Mouse (Mus musculus) T-helper 17 cell (primary cell): ENCODE data around the gene Lrp1.

ENCODE experiments used
- in situ Hi-C, 2 experiments: fragments of 300-600 bp; cut with MboI, MseI; formaldehyde crosslinking; loops; 1 replicate in 1 of 2; 2 replicates in 1 of 2; pipeline ENCODE4 v1.15.1; 2025; ENCODE audit warnings: high pct_unique_total_duplicates in 2 of 2

Lrp1 gene

DNA sequence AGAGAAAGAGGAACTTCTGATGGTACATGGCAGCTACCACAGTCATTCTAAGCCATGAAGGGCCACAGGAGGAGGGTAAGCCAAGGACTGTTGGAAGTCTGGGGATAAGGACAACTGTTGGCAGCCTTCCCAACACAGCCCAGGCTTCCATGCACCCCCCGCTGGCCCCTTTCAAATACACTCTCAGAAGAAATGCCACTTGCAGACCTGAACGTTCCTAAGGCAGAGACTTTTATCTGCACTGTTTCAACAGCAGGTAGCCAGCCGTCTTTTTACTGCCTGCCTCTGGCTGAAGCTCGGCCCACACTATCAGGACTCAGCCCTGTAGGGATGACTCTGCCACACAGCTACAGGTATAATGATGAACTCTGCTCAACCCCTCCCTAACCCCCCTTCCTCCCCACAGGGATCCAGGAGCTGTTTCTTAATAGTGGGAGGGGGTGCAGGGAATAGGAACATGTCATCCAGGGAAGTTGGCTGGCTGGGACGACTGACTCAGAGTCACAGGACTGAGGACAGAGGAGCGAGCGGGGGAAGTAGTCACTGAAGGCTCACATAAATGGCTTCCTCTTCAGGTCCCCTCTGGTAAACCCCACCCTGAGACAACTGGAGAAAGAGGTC is 24.5 kb downstream of the Lrp1 start:
- in situ Hi-C loops = no loop called here

DNA sequence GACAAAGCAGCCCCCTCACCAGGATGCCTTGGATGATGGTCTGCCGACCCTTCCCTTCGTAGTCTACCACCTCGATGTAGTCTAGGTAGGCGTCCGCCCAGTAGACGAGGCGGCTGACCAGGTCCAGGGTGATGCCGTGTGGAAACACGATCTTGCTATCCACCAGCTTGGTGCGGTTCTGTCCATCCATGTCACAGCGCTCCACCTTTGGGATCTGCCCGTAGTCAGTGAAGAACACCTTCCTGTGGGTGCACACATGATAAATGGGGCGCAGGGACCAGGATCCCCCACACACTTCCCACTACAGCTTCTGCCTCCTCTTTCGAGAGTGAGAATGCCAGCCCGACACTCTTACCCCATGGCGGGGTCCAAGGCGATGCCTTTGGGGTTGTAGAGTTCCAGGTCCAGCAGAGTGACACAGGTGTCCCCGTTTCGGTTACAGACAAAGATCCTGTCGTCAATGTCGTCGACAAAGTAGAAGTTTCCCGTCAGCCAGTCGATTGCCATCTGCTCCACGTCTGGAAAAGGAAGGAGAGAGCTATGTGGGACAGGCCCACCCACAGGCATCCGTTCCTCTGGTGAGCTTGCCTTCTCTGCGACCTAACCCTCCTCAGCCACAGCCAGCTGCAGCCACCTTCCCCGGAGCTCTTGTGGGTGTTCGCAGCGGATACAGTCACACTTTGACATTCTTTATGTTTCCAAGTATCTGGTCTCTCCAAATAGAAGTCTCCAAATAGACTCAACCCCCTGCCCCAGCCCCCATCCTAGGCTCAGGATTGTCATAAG is 25.8 kb downstream of the Lrp1 start:
- in situ Hi-C loops = no loop called here

DNA sequence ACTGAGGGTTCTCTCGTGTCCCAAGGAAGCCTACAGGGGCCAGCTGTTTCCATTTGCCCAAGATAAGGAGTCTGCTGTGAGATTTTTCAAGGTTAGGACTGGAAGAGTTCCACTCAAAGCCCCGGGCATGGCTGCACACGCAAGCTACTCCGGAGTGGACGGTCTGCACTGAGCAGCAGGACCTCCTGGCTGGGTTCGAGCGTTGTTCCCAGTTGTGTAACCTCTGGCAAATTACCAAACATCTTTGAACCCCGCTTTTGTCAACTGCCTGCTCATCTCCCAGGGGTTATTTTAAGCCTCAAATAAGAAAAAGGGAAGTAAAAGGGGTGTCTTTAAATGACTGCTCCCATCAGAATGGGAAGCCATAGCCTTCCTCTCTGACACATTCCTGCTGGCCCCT is 26.5 kb downstream of the Lrp1 start:
- in situ Hi-C loops = no loop called here

DNA sequence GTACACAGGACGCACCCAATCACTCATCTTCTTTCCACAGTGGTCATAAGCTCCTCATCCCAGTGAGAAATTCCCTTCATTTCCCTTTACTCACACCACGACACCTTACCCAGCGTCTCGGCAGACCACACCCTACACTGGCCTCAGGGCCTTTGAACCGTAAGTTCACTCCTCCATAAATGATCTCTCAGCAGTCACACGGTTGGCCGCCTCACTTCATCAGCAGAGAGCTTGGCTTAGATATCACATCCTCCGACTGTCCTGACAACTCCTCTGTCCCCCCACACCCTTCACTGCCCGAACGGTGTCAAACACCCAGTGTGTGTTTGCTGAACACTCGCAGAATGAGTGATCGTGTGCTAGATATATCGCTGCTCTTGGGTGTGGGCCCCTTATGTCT is 28.1 kb downstream of the Lrp1 start:
- in situ Hi-C loops = no loop called here

DNA sequence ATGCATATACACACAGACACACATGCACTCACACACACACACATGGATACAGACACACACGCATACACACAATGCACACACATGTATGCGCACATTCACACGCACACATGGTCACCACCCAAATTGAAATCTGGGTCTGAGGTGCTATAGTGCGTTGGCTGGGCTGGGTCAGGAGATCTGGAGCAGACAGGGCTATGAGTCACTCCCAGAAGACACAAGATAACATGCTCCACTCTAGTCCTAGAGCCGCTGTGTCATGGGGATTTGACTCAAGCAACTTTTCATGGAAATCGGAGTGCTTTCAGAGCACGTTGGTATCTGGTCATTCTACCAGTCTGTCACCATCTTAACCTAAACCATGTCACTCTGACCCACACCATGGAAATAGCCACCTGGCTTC is 28.5 kb downstream of the Lrp1 start:
- in situ Hi-C loops = no loop called here

DNA sequence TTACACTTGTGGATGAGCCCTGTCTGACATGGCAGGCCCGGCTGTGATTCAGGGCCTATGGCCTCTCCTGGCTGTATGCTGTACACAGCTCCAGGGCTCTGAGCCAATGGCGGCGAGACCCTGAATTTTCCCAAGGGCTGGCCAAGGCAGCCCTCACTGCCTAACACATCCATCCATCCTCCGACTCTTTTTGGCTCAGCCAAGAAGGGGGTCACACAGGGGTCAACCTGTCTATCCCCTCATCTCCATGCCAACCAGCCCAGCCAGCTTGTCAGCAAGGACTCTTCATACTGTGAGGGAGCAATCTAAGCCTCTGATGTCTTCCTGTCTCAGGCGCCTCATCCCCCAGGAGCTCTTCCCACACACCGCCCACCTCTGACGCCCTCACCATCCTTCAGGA is 29.4 kb downstream of the Lrp1 start:
- in situ Hi-C loops = no loop called here

DNA sequence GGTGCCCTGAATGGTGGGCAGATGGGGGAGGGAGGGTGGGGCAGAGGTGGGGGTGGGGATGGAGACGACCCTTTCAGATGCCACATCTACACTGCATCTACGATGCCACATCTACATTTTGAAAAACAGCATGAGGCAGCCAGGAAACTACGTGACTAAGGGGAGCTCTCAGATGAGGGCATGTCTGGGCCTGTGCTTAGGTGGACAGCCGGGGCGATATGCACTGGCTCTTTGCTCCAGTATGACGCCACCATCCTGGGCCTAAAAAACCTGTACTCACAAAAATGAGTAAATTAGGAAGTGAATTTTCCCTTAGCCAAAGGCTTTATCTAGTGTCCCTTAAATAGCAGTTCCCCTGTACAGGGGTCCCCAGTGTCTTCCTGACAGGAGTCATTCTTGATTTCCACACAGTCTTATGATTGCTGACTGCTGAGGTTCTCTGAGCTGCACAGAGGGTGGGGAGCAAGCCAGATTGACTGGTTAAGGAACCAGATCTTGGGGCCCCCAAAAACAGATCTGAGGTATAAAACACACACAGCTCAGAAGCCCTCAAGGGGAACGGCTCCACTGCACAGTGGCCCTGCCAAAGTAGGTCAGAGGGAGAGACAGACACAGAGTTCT is 30.0 kb downstream of the Lrp1 start:
- in situ Hi-C loops = no loop called here

DNA sequence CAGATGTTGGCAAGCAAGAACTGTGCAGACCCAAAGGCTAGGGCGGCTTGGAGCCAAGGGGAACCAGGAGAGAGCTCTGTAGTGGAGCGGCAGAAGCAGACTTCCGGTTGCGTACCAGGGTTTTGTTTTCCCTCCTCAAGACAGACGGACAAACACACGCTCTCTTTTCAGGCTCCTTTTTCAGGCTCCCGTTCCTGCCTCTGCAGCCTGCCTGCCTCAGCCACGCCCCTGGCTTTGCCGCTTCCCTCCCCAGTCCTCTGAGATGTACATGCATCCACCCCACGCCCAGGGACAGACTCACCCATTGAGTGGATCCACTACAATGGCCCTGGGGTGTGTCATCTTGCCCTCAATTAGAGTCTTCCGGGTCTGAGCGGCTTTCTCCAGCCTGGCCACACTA is 30.7 kb downstream of the Lrp1 start:
- in situ Hi-C loops = no loop called here

DNA sequence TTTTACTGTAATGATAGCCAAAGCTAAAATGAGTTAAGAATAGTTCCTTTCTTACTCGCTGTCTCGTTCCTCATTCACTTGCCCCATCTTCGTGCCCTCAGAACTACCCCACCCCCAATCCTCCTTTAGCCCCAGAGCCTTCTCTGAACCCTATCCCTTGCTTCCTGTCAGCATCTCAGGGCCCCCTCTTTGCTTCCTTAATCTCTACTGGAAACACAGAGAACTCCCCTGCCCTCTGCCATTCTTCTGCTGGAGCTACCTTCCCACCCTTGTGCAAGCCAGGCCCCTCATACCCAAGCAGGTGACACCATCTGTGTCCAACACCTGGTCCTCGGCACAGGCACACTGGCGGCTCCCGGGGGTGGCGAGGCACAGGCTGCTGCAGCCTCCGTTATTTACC is 33.2 kb downstream of the Lrp1 start:
- in situ Hi-C loops = no loop called here

DNA sequence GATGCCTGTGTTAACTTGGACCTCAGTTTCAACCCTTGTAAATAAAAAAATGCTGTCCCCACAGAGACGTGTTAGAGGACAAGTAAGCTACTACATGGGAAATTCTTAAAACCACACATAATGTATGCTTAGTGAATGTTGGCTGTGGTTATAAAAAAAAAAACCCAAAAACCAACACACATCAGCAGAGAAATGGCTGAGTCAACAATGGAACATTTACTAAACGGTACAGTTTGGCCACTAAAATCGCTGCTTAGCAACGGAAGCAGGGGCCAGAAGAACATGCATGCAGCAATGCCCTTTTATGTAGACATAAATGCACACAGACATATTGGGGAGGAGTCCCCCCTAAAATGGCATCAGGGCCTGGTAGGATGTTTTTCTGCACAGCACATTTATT is 34.7 kb downstream of the Lrp1 start:
- in situ Hi-C loops = no loop called here

DNA sequence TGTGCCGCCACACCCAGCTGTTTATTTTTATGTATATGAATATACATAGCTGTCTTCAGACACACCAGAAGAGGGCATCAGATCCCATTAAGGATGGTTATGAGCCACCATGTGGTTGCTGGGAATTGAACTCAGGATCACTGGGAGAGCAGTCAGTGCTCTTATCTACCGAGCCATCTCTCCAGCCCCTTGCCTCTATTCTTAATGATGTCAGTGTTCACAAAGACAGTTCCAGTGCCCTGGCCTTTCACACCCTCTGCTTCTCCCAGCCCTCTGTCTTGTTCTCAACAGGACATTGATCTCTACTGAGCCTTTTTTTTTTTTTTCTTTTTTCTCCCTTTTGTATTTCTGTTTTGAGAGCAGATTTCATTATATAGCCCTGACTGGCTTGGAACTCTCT is 35.4 kb downstream of the Lrp1 start:
- in situ Hi-C loops = no loop called here

DNA sequence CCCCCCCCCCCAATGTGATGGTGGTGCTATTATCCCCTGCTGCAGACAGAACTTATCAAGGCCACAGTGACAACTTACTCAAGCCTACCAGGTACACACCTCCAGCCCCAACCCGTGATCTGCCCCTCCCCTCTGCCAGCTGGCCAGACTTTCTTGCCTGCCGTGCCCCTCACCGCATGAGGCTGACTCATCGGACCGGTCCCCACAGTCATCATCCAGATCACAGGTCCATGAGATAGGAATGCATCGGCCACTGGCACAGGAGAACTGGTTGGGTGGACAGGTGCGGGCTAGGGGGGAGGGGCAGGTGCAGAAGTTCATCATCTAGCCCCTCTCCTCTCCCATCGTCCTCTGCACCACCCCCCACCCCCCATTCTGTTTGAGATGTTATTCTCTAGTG is 37.3 kb downstream of the Lrp1 start:
- in situ Hi-C loops = no loop called here

DNA sequence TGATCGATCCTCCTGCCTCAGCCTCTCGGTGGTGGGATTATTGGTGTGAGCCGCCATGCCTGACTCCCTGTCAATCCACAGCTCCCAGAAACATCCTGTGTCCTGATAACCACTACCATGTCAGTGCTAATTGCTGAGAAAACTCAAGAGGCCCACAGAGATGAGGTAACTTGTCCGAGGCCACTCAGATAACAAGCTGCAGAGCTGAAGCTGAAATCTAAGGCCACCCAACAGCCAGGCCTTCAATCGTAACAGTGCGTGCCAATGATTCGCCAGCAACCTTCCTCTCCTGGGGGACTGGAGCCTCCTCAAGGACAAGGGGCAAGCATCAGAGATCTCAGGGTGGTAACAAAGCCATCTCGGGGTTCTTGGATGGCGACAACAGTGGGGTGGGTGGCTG is 39.7 kb downstream of the Lrp1 start:
- in situ Hi-C loops = no loop called here

DNA sequence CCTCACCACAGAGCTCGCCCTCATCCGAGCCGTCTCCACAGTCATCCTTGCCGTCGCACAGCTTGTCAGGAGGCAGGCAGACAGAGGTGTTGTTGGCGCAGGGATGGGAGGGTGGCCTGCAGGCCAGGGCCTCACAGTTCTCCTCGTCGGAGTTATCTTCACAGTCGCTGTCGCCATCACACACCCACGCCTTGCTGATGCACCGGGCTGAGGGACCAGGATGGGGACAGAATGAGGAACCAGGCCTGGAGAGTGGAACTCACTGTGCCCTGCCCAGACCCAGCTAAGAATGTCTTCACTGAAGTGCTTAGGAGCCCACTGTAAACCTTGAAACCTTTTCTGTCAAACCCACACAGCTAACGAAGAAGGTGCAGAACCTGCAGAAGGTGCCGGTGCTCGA is 43.0 kb downstream of the Lrp1 start:
- in situ Hi-C loops = loop anchor here in 1 of 2 experiments (10.0 kb wide), 1 partner anchor 57 kb away; no protein-coding TSS in a partner anchor

DNA sequence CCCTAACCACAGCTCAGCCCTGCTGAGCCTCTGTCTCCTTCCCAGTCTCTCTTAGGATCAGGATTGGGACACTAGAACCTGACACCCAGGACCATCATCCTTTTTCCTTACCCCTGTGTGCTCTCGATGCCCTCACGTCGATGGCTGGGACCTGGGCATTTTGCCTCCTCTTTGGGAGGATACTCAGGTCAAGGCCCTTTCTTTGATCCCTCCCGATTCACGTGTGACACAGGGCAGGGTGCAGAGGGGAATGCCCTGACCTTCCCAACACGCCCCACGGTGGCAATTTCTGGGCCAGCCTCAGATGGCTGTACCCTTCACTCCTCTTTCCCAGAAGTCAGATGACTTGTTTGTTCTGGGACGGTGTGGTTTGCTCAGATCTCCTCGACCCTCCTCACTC is 43.8 kb downstream of the Lrp1 start:
- in situ Hi-C loops = loop anchor here in 1 of 2 experiments (10.0 kb wide), 1 partner anchor 58 kb away; no protein-coding TSS in a partner anchor

DNA sequence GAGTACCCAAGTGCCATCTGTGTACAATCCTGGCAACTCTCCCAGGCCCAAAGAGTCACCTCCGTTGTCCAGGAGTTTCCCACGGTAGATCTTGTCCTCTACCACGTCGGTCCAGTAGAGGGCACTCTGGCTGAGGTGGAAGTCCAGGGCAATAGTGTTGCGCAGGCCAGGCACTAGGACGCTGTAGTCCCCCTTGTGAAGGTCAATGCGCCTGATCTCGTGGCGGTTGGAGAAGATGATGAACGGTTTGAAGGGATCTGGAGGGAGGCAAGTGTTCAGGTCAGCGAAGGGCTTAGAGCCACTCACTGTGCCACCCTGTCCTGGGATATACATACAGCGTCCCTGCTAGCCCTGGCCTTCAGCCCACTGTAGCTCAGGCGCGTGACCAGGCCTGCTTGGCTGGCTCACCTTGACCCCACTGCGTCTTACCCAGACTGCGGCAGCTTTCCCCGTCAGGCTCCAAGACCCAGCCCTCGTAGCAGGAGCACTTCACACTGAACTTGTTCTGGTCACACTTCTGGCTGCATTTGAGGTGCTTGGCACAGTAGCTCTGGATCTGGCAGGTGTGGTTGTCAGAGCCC is 44.5 kb downstream of the Lrp1 start:
- in situ Hi-C loops = loop anchor here in 1 of 2 experiments (10.0 kb wide), 1 partner anchor 58 kb away; no protein-coding TSS in a partner anchor

DNA sequence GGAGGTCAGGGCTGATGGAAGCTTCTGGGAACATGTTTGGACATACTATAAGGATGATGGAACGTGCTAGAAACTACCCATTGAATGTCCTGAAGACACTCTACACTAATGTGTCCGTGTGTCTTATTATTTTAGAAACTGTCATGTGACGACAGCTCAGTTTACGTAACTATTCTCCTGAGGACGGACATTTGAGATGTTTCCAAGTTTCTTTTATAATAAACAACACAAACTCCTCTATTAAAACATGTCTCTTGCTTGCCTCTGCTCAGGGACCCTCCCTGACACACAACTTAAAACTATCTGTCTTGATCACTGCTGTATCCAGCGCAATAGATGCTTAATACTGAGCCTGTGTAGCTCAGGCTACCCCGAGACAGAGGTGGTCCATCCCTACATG is 45.2 kb downstream of the Lrp1 start:
- in situ Hi-C loops = loop anchor here in 1 of 2 experiments (10.0 kb wide), 1 partner anchor 59 kb away; no protein-coding TSS in a partner anchor

DNA sequence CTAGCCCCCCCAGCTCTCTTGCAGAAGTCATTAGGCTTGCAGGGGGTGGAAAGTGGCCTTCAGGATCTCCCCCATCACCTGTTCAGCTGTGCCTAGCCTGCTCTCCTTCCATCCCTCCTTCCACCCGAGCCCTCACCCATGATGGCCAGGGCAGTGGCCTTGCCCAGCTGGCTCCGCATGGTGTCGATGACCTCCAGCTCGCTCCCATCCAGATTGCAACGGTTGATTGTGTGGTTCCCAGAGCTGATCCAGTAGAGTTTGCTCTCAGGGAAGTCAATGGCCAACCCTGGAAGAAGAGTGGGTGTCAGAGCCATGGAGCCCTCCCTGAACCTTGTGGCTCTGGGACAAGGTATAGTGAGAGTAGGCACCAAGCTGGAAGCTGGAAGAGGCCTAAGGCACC is 48.7 kb downstream of the Lrp1 start:
- in situ Hi-C loops = loop anchor here in 1 of 2 experiments (10.0 kb wide), 1 partner anchor 63 kb away; no protein-coding TSS in a partner anchor

DNA sequence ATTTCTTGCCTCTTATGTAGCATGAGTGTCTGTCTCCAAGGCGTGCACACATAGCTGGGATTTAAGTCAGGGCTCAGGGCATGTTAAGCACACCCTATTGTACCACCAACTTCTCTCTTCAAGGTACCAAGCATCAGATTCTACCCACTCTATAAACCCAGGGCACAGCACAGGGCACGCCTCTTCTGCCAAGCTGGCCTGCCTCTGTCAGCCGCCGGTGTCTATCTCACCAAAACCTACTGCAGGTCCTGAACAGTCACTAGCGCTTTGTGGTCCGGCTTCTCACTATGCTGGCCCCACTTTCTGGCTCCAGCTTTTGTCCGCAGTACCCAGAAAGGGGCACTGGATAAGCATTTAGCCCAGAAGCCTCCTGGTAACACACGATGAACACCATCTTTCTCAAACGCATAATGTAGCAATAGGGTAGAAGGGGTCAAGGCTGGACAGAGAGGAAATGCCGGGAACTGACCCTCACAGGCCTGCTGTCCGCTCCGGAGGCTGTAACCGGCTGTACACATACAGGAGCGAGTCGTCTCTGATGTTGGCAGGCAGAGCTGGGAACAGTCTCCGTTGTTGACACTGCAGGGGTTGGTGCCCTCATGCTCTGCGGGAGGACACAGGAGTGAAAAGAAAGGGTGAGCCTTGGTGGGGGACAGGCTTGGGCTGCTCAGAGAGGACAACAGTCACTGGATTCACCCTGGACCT is 49.9 kb downstream of the Lrp1 start:
- in situ Hi-C loops = loop anchor here in 1 of 2 experiments (10.0 kb wide), 1 partner anchor 64 kb away; no protein-coding TSS in a partner anchor

DNA sequence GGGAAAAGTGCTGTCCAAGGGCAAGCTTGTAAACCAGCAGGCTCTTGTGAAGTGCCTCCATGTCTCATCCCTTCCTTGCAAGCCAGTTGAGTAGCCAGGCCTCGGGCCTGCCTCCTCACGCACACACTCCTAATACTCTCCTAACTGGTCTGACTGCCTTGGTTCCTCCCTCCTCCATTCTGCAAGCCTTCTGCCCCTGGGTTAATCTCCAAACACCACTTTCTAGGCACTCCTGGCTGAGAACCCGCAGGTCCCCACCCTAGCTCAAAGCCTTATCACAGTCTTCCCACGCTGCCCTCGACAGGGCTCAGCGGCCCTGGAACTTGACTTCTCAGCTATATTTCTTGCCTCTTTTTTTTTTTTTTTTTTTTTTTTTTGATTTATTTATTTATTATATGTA is 50.6 kb downstream of the Lrp1 start:
- in situ Hi-C loops = loop anchor here in 1 of 2 experiments (10.0 kb wide), 1 partner anchor 64 kb away; no protein-coding TSS in a partner anchor

DNA sequence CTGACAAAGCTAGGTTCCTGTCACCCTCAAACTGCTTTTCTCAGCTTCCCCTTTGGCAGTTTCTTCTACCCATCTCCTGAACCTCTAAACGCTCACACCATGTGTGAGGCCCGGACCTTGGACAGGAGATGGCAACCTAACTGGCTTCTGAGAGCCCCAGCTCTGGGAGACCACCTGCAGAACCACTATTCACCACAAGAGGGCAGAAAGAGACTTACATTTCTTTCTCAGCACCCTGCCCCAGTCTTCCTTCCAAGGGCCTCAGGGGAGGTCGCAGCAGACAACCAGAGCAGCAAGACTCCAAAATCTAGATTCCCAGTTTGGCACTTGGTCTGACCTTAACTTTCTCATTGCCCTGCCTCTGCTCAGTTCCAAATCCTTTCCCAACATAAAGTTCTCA is 51.5 kb downstream of the Lrp1 start:
- in situ Hi-C loops = no loop called here
